ENCODE assay signal across 33 mouse cellular contexts in the genomic region with DNA sequence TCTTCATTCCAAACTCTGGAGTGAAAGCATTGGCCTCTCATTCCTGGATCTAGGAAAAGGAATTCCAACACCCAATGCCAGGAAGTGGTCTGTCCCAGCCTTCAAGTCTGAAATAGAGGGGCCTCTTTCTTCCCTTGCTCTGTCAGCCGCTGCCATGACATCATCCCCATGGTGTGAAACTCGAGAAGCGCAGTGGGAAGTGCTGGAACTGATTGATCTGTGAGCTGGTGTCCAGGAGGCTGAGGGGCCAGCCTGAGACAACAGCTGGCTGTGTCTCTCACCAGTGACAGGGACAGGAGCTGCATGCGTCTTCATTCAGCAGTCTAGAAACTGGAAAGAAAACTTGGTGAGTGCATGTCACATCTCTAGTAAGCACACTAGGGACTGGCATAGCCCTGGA. TPM values are rescaled to one million over a fixed set of nuclear protein-coding genes. Genes with fewer than 3 reads are reported as not detected.
A peak's percentile ranks its signal among the peaks of the same experiment; 100 is the strongest.
DNase-seq lines count a peak whose midpoint lies in the region; ATAC-seq and TF ChIP-seq lines count a peak whose summit lies in the region.
"Had no signal": no experiment of that assay in that cellular context is flagged by ENCODE, and none has a peak within 500 bp of the region (broad histone marks: within the 10 kb centered on the region; RNA-seq: fewer than 3 reads in every experiment).

No protein-coding gene starts in this region.

- H3K27ac ChIP-seq in hindbrain, embryonic 11.5 days (ENCODE audit: low read depth, low read length) = no peak overlapping the region
- no peak overlapping the region for H3K27ac ChIP-seq in hindbrain, embryonic 12.5 days
- peak overlapping the region; percentile 89 for H3K27ac ChIP-seq in limb, embryonic 12.5 days
- H3K27ac ChIP-seq: forebrain, embryonic 12.5 days; liver, embryonic 13.5 days; lung, embryonic 15.5 days had no signal

- no peak overlapping the region for H3K9ac ChIP-seq in hindbrain, embryonic 11.5 days (ENCODE audit: low read depth, low read length)
- no peak overlapping the region for H3K9ac ChIP-seq in hindbrain, embryonic 12.5 days
- no peak overlapping the region for H3K9ac ChIP-seq in limb, embryonic 12.5 days (replicated peaks)
- H3K9ac ChIP-seq: forebrain, embryonic 12.5 days; liver, embryonic 13.5 days; lung, embryonic 15.5 days had no signal

- peak; percentile 41 for DNase-seq in hindbrain, embryonic 11.5 days (ENCODE audit: low spot score)
- peak; percentile 24 for DNase-seq in brain, embryonic 14.5 days (ENCODE audit: low read depth)
- DNase-seq in embryo, embryonic 9.5 days (ENCODE audit: extremely low spot score) = peak; percentile 62
- no peak for DNase-seq in layer of hippocampus, postnatal 36 days
- no peak for DNase-seq in gastrocnemius, postnatal 25 days
- DNase-seq in gastrocnemius, postnatal 4 days (ENCODE audit: low spot score in 2 of 2) = no peak
- DNase-seq: adrenal gland, postnatal 36 days; cerebellum, adult 11-12 months; cerebellum, postnatal 10 days; kidney, adult 11 months; layer of hippocampus, adult 9-11 months; left cerebral cortex, postnatal 4 days; liver, embryonic 13.5 days; lung, postnatal 36 days; thymus, postnatal 36 days had no signal

- no peak for TF ChIP-seq POLR2A in brain, embryonic 14.5 days (IDR thresholded peaks at IDR 0.05; ENCODE audit: borderline replicate concordance, extremely low read depth, insufficient read depth, insufficient read length, poor library complexity, severe bottlenecking)

- no peak for ATAC-seq in hindbrain, embryonic 11.5 days (ENCODE audit: low FRiP score)
- ATAC-seq in hindbrain, embryonic 12.5 days (ENCODE audit: low FRiP score) = no peak
- ATAC-seq in limb, embryonic 12.5 days (ENCODE audit: insufficient number of reproducible peaks, insufficient read depth, low FRiP score, low TSS enrichment, low read depth) = no peak
- ATAC-seq: CD4-positive, CD25-positive, alpha-beta regulatory T cell, adult 4 months; midbrain, embryonic 16.5 days had no signal

- no peaks in the 10 kb centered on the region for H3K36me3 ChIP-seq in hindbrain, embryonic 11.5 days (ENCODE audit: control insufficient read depth, insufficient read depth, low read length)
- no peaks in the 10 kb centered on the region for H3K36me3 ChIP-seq in hindbrain, embryonic 12.5 days
- no peaks in the 10 kb centered on the region for H3K36me3 ChIP-seq in limb, embryonic 12.5 days
- H3K36me3 ChIP-seq: forebrain, embryonic 12.5 days; liver, embryonic 13.5 days; lung, embryonic 15.5 days had no signal

- no peaks in the 10 kb centered on the region for H3K27me3 ChIP-seq in hindbrain, embryonic 11.5 days (ENCODE audit: control insufficient read depth, insufficient read depth, low read length)
- H3K27me3 ChIP-seq in hindbrain, embryonic 12.5 days = no peaks in the 10 kb centered on the region
- no peaks in the 10 kb centered on the region for H3K27me3 ChIP-seq in limb, embryonic 12.5 days
- H3K27me3 ChIP-seq: forebrain, embryonic 12.5 days; liver, embryonic 13.5 days; lung, embryonic 15.5 days had no signal

- no peaks in the 10 kb centered on the region for H3K9me3 ChIP-seq in hindbrain, embryonic 11.5 days (ENCODE audit: control insufficient read depth, low read length)
- H3K9me3 ChIP-seq in hindbrain, embryonic 12.5 days (replicated peaks) = no peaks in the 10 kb centered on the region
- H3K9me3 ChIP-seq in limb, embryonic 12.5 days = no peaks in the 10 kb centered on the region
- H3K9me3 ChIP-seq: forebrain, embryonic 12.5 days; liver, embryonic 13.5 days; lung, embryonic 15.5 days; megakaryocyte, embryonic 14.5 days had no signal

- no peak for TF ChIP-seq CTCF in brain, embryonic 14.5 days (IDR thresholded peaks at IDR 0.05; ENCODE audit: borderline replicate concordance, extremely low read depth, insufficient read depth, insufficient read length)

- H3K4me2 ChIP-seq in hindbrain, embryonic 11.5 days (replicated peaks; ENCODE audit: low read depth, low read length) = no peak overlapping the region
- H3K4me2 ChIP-seq in hindbrain, embryonic 12.5 days (replicated peaks) = no peak overlapping the region
- no peak overlapping the region for H3K4me2 ChIP-seq in limb, embryonic 12.5 days
- H3K4me2 ChIP-seq: forebrain, embryonic 12.5 days; liver, embryonic 13.5 days; lung, embryonic 15.5 days had no signal

- WGBS in hindbrain, embryonic 11.5 days = 37% methylated on average over 4 of the region's 4 CpGs
- 32% methylated on average over 4 of the region's 4 CpGs for WGBS in hindbrain, embryonic 12.5 days
- WGBS in limb, embryonic 12.5 days = 26% methylated on average over 4 of the region's 4 CpGs

- no peak overlapping the region for H3K4me3 ChIP-seq in hindbrain, embryonic 11.5 days (ENCODE audit: low read depth, low read length)
- H3K4me3 ChIP-seq in hindbrain, embryonic 12.5 days = no peak overlapping the region
- no peak overlapping the region for H3K4me3 ChIP-seq in limb, embryonic 12.5 days (replicated peaks)
- H3K4me3 ChIP-seq: forebrain, embryonic 12.5 days; liver, embryonic 13.5 days; lung, embryonic 15.5 days; megakaryocyte, embryonic 14.5 days; myocyte had no signal

- no peaks in the 10 kb centered on the region for H3K4me1 ChIP-seq in hindbrain, embryonic 11.5 days (replicated peaks; ENCODE audit: control insufficient read depth, insufficient read depth, low read length)
- peaks cover 27% of the 10 kb centered on the region for H3K4me1 ChIP-seq in hindbrain, embryonic 12.5 days
- H3K4me1 ChIP-seq in limb, embryonic 12.5 days (replicated peaks) = peaks cover 75% of the 10 kb centered on the region

RNA-seq across cellular contexts. Expression of gene Actrt2, which starts 28.5 kb away (rescaled TPM):
- not detected in 2 replicates for polyA plus RNA-seq in hindbrain, embryonic 11.5 days (2014; fragmentation: Nextera tagmentation; extraction: Ambion mirVana)
- not detected in 2 replicates for polyA plus RNA-seq in hindbrain, embryonic 12.5 days (2016; fragmentation: Nextera tagmentation; extraction: Ambion mirVana)
- not detected in 2 replicates for polyA plus RNA-seq in brain, embryonic 14.5 days (2012; rRNA removed)
- not detected in 2 replicates for polyA plus RNA-seq in limb, embryonic 12.5 days (2016; fragmentation: Nextera tagmentation; extraction: Ambion mirVana)
- total RNA-seq in layer of hippocampus, postnatal 36 days (2021) = not detected
- not detected for total RNA-seq in gastrocnemius, postnatal 25 days (2021)
- total RNA-seq in gastrocnemius, postnatal 4 days (2021) = not detected
- total RNA-seq: adrenal gland, adult 18-20 months; adrenal gland, postnatal 36 days; gastrocnemius, adult 18-20 months; hematopoietic stem cell, adult 5-6 weeks; left cerebral cortex, adult 8-10 months; left cerebral cortex, postnatal 4 days; neutrophil, adult 5-6 weeks had no signal
- polyA plus RNA-seq: CD4-positive, CD25-positive, alpha-beta regulatory T cell, adult 4 months; cortical plate, adult 2 months; forebrain, embryonic 12.5 days; heart, embryonic 16.5 days; kidney, embryonic 16.5 days; large intestine, adult 2 months; liver, embryonic 13.5 days; lung, embryonic 15.5 days; midbrain, embryonic 16.5 days; myocyte; stomach, embryonic 14.5 days had no signal

RNA-seq across cellular contexts. Expression of gene Prdm16, which starts 59.5 kb away (rescaled TPM):
- 17.6 and 21.8 TPM in 2 replicates for polyA plus RNA-seq in hindbrain, embryonic 11.5 days (2014; fragmentation: Nextera tagmentation; extraction: Ambion mirVana)
- polyA plus RNA-seq in hindbrain, embryonic 12.5 days (2016; fragmentation: Nextera tagmentation; extraction: Ambion mirVana) = 26.4 and 32.3 TPM in 2 replicates
- 8.9 and 10.8 TPM in 2 replicates for polyA plus RNA-seq in brain, embryonic 14.5 days (2012; rRNA removed)
- 97.9 and 115 TPM in 2 replicates for polyA plus RNA-seq in limb, embryonic 12.5 days (2016; fragmentation: Nextera tagmentation; extraction: Ambion mirVana)
- 10 to 100 TPM in 1 of 2 experiments, 1 to 10 TPM in 1; 9.4 to 11.8 TPM for total RNA-seq in layer of hippocampus, postnatal 36 days (2021)
- 1 to 10 TPM; 1.7 to 3.0 TPM for total RNA-seq in gastrocnemius, postnatal 25 days (2021)
- 1 to 10 TPM; 4.0 to 4.7 TPM for total RNA-seq in gastrocnemius, postnatal 4 days (2021)
- polyA plus RNA-seq: myocyte had no signal

Comparison
In these comparisons a context has a peak if more than half of its experiments do, and no peak if none do; other contexts are left out.
1. DNase-seq: peak in hindbrain, embryonic 11.5 days (single experiment), brain, embryonic 14.5 days (single experiment) and embryo, embryonic 9.5 days (single experiment); none in layer of hippocampus, postnatal 36 days (0 of 2), gastrocnemius, postnatal 25 days (single experiment) and gastrocnemius, postnatal 4 days (0 of 2).